Comparison of ENCODE assay signal across 8 mouse cellular contexts in the genomic region with DNA sequence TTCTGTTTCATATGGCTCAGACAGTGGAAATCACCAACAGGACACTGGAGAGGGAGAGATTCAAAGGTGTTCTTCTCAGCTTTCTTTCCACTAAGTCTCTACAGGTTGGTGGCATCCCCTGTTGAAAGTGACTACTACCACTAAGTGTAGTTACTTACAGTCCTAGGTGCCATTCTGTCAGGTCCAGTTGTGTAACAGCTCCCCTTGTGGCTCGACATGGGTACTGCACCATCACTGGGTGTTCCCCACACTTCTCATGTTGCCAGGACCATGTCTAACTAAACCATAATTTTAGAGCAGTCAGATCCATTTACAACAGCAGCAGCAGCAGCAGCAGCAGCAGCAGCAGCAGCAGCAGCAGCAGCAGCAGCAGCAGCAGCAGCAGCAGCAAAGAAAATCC.
DNase-seq lines count a peak whose midpoint lies in the region; ATAC-seq and TF ChIP-seq lines count a peak whose summit lies in the region.

No protein-coding gene starts in this region.

- H3K9me3 ChIP-seq in hindbrain, embryonic 10.5 days: no peaks in the 10 kb centered on the region
- H3K9me3 ChIP-seq in hindbrain, embryonic 16.5 days (ENCODE audit: control insufficient read depth, low read length): no peaks in the 10 kb centered on the region
- H3K9me3 ChIP-seq in G1E (replicated peaks): peaks cover 7% of the 10 kb centered on the region

- H3K27me3 ChIP-seq in hindbrain, embryonic 10.5 days (ENCODE audit: insufficient read depth, poor library complexity, severe bottlenecking): peaks cover 83% of the 10 kb centered on the region
- peaks cover 2% of the 10 kb centered on the region; the same call in 1 of the 2 replicates for H3K27me3 ChIP-seq in hindbrain, embryonic 16.5 days (replicated peaks; ENCODE audit: control insufficient read depth, insufficient read depth, low read length)
- H3K27me3 ChIP-seq in G1E (ENCODE audit: insufficient read depth, low read length): no peaks in the 10 kb centered on the region

- no peak overlapping the region for H3K4me3 ChIP-seq in hindbrain, embryonic 10.5 days
- H3K4me3 ChIP-seq in hindbrain, embryonic 16.5 days (ENCODE audit: low read length): no peak overlapping the region
- no peak overlapping the region for H3K4me3 ChIP-seq in G1E (ENCODE audit: low read depth, low read length)

- H3K4me2 ChIP-seq in hindbrain, embryonic 16.5 days (ENCODE audit: low read length): no peak overlapping the region

- no peaks in the 10 kb centered on the region for H3K4me1 ChIP-seq in hindbrain, embryonic 10.5 days (replicated peaks)
- H3K4me1 ChIP-seq in hindbrain, embryonic 16.5 days (ENCODE audit: control insufficient read depth, insufficient read depth, low read depth, low read length): no peaks in the 10 kb centered on the region
- no peaks in the 10 kb centered on the region for H3K4me1 ChIP-seq in G1E (ENCODE audit: insufficient read depth, low read depth, low read length)

- H3K36me3 ChIP-seq in hindbrain, embryonic 10.5 days: no peaks in the 10 kb centered on the region
- H3K36me3 ChIP-seq in hindbrain, embryonic 16.5 days (ENCODE audit: control insufficient read depth, insufficient read depth, low read length): no peaks in the 10 kb centered on the region
- H3K36me3 ChIP-seq in G1E (replicated peaks): no peaks in the 10 kb centered on the region

- no peak for ATAC-seq in hindbrain, embryonic 16.5 days
- ATAC-seq in G1E (ENCODE audit: extremely low read depth, insufficient number of reproducible peaks, low FRiP score, poor library complexity, severe bottlenecking): peak; percentile 37; the same call in 1 of the 2 replicates
- ATAC-seq in megakaryocyte-erythroid progenitor cell, adult 5-6 weeks (replicated peaks; ENCODE audit: low FRiP score, low TSS enrichment, poor library complexity, severe bottlenecking): peak; percentile 91

- 0% methylated on average over 1 of the region's 1 CpGs for WGBS in hindbrain, embryonic 10.5 days
- WGBS in hindbrain, embryonic 16.5 days: 0% methylated on average over 1 of the region's 1 CpGs

- peak; percentile 64 for DNase-seq in hindbrain, embryonic 10.5 days (ENCODE audit: low spot score)
- no peak for DNase-seq in G1E (ENCODE audit: low spot score)
- DNase-seq in cerebellum, adult 8-10 months: peak; percentile 16
- DNase-seq in gastrocnemius, postnatal 14 days: peak; percentile 7
- DNase-seq in layer of hippocampus, postnatal 14 days (ENCODE audit: low spot score in 2 of 2): peak; percentile 19 to 39
- peak; percentile 5 for DNase-seq in thymus, postnatal 25 days

- TF ChIP-seq CTCF in G1E (IDR thresholded peaks at IDR 0.05; ENCODE audit: low read depth, low read length): 0 out of 2 replicates have a peak, but pooled peaks have one; percentile 14

- H3K27ac ChIP-seq in hindbrain, embryonic 10.5 days: no peak overlapping the region
- H3K27ac ChIP-seq in hindbrain, embryonic 16.5 days (ENCODE audit: low read depth, low read length): no peak overlapping the region

- intact Hi-C loops in gastrocnemius, postnatal 14 days (cut with DNase I; ENCODE audit: low total_unique reads): no loop called here

- H3K9ac ChIP-seq in hindbrain, embryonic 16.5 days (ENCODE audit: low read depth, low read length): no peak overlapping the region
